Mouse (Mus musculus) cerebellum, adult 9-10 months (tissue): ENCODE measurements at regions not wholly inside any gene's neighbourhood (a gene's known extent, or its start where the extent isn't known, plus 50 kb on each side); places are given as distances from the start of the nearest gene placed in this dataset.

Experiments used
- DNase-seq: peaks from one replicate; pipeline ENCODE4 v3.0.0; 2022

GRCm38 (mm10) chr16:21364885-21365284 is 58.0 kb upstream of the Vps8 start:
- no peak for DNase-seq

GRCm38 (mm10) chr16:21367449-21367848 is 55.5 kb upstream of the Vps8 start:
- no peak for DNase-seq

GRCm38 (mm10) chr16:21368821-21369220 is 54.1 kb upstream of the Vps8 start:
- no peak for DNase-seq

GRCm38 (mm10) chr16:21369569-21370512 is 53.1 kb upstream of the Vps8 start:
- DNase-seq, result no peak
